Mouse (Mus musculus) adrenal gland, adult 2 months (tissue): ENCODE data around the gene Cks2. TPM values are rescaled to one million over a fixed set of nuclear protein-coding genes. Genes with fewer than 3 reads are reported as not detected.
A peak's percentile ranks its signal among the peaks of the same experiment; 100 is the strongest.

Source experiments
- DNase-seq: peaks from one replicate; pipeline ENCODE4 v3.0.0; 2021
- polyA plus RNA-seq: library from polyadenylated mRNA; depleted of rRNA; stranded (reverse); fragments of >200 nt; gene quantifications from 2 replicates; pipeline ENCODE4 v1.2.3, GENCODE M21; 2012; rRNA removed
- total RNA-seq, 2 experiments: library from RNA; stranded (reverse); gene quantifications; 2 replicates each; pipeline ENCODE4 v1.2.3; 2021

The Cks2 gene
- total and polyA plus RNA-seq, 3 experiments = 6.9 to 7.2 (median 6.9) TPM

DNA sequence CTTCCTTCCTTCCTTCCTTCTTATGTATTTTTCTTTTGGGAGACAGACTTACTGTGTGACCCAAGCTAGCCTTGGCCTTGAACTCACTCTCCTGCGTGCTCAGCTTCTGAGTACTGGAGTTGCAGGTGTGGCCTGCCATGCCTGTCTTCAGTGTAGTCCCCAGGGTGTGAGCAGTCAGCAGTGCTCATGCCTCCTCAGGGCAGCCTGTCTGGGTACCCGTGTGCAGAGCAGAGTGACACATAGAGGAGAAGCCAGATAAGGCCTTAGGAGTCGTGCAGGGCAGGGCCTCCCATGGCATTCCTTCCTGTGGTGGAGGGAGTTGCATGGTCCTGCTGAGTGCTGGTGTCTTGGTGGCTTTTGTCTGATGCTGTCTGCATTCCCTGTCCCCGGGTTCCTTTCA, 34.3 kb downstream of the Cks2 start:
- DNase-seq = no peak

DNA sequence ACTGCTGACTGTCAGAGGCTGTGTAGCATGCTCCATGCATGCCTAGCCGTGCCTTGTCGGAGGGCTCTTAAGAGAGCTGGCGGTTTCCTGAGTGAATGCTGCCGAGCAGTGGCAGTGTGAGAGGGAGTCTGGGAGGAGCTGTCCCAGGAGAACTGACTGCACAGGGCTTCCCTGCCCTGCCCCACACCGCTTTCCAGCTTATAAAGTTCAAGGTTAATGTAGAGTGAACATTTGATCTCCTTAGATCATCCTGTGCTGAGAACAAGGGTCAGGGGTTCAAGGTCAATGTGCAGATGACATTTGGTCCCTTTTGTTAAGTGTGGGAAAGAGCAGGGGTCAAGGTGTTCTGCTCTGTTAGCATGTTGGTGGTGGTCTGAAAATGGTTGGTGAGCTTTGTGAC, 36.0 kb downstream of the Cks2 start:
- peak; percentile 52 for DNase-seq

DNA sequence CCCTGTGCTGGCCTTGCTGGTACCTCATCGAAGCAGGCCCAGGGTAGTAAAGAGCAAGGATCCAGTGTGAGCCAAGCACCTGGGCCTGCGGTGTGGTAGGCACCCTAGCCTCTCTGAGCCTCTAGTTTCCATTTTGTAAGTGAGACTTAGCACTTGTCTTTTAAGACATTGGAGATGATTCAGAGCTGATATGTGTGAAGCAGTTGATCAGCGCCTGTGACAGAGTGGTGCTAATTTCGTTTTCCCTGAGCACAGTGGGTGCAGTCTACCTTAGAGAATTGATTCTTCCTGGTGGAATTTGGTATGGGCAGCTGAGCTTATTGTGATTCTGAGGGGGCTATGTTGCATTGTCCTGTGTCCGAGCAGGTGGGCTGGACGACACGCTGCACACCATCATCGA, 36.6 kb downstream of the Cks2 start:
- no peak for DNase-seq

DNA sequence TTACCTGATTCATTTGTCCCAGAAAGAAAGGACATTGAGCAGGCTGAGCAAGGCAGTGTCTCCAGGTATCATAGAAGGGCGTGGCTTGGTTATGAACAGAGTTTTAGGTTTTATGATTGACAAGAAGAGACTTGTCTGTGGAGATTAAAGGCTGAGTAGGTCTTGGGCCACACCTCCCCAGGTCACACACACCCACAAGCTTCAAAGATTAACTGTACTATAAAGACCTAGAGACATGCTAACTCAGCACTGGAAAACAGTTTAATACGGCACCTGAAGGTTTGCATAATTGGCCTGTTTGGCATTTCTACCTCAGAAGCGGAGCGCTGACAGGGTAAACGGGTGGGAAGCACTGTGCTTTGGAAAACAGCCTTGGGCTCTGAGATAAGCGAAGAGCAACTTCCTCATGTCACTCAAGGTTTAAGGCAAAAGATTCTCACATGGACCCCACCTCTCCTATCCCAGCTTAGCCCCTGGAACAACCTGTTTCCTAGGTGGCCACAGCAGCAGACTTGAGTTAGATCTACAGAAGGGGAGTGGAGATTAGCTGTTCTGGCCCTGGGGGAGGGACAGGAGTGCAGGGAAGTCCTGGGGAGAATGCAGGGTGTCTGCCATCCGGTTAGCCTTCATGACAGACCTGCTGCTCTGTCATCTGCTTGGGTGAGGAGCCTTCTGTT, 40.4 kb downstream of the Cks2 start:
- DNase-seq = no peak

DNA sequence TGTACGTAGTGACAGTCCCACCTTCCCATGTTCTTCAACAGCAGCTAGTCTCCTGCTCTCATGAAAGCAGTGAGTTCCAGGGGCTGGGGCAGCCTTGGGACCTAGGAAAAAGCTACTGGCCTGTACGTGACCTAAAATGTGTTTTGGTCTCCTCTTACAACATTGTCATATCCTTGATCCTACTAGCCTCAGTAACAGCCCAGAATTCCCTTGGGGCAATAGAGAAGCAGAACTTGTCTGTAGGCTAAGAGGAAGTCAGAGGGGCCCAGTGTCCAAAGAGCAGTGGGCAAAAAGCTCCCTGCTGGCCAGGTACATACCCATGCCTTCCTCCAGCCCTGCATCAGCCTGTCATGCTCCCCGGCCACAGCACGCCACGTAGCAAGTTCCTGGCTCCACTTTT, 41.9 kb downstream of the Cks2 start:
- DNase-seq = no peak

DNA sequence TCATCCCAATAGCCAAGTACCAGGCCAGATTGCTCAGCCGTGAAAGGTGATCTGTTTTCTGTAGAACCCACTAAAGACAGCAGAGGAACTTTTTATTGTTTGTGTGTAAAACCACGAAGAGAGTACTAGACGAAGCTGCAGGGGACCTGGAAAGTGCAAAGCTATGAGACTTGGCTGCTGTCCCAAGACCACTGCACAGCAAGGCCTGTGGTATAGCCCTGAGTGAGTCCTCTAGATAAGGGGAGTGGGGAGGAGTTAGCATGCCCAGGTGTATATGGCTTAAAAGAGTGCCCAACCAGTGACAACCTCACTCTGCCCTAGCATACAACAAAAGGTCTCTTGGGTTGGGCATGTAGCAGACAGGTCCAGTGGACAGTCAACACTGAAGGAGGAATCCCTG, 43.7 kb downstream of the Cks2 start:
- DNase-seq = no peak

DNA sequence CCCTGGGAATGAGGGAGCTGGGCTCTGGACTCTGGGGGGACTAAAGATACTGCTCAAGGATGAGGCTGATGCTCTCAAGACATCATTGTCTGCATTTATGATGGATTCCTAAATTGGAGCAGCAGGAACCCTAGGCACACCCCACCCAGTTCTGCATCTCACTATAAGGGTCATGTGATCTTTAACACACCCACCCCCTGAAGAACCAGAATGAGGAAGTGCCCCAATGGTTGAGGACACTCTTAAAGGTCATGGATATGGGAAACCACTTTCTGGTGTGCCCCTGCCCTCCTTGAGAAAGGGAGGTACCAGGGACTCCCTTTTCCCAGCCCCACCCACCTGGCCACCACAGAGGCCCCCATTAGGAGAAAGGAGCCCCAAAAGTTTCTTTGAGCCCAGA, 51.4 kb downstream of the Cks2 start:
- no peak for DNase-seq

DNA sequence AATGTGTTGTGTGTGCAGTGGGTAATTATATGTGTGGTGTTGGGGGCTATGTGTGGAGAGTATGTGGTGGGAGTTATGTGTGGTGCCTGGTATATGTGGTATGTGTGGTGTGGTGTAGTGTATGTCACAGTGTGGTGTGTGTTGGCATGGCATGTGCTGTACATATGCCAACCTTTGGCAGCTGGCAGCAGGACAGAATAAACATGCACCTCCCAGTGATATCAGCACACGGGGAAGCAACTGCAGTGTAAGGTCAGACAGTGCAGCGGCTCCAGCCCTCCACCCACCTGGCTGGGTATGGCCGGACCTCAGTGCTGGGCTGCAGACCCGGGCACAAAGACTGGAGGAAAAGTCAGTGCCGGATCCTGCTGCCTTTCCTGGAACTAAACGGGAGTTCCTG, 52.4 kb downstream of the Cks2 start:
- DNase-seq = no peak

DNA sequence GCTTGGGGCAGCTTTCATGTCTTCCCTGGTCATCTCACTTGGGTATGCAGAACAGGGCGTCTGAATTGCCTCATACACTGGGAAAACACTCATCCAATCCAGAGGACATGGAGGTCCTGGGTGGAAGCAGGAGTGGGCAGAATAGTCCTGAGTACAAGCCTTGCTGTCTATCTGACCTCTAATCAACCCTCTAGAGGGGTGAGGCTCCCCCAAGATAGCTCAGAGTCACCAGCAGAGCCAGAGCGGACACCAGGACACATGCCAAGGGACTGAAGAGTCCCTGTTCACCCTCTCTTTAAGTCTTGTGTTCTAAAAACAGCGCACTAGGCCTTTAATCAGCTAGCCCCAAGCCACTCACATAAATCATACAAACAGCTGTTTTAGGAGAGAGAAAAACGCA, 52.9 kb downstream of the Cks2 start:
- no peak for DNase-seq

DNA sequence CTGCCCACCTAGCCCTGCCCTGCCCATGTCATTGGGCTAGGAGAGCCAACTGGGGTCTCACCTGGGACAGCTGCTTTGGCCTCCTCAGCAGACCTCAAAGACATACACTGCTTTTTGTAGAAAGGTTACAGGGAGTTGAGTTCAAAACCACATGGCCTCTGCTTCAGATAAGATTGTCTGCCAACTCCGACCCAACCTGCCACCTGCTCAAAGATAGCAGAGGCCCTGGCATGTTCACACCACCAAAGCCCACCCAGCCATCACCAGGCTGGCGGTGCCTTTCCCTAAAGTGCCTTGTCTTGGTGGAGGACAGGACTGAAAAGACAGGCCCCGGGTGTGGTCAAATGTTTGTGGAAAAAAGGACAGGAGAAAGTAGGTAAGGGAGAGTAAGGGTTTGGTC, 53.3 kb downstream of the Cks2 start:
- no peak for DNase-seq

Other genes with a start within 250 kb of the Cks2 start
- 10 to 100 TPM; 13.3 to 24.5 TPM for gene S1pr3, start 236.6 kb upstream of the Cks2 start, total RNA-seq
- gene S1pr3, start 236.6 kb upstream of the Cks2 start, polyA plus RNA-seq = 6.3 and 6.6 TPM in 2 replicates
- 1 to 10 TPM in 1 of 2 experiments, under 1 TPM in 1; 0.98 to 1.5 TPM for gene Shc3, start 75.8 kb upstream of the Cks2 start, total RNA-seq
- gene Shc3, start 75.8 kb upstream of the Cks2 start, polyA plus RNA-seq = 1.4 TPM in 2 replicates
- 10 to 100 TPM; 18.0 to 26.4 TPM for gene Secisbp2, start 6.5 kb downstream of the Cks2 start, total RNA-seq
- 16.9 and 18.3 TPM in 2 replicates for gene Secisbp2, start 6.5 kb downstream of the Cks2 start, polyA plus RNA-seq
- 10 to 100 TPM; 14.6 to 15.1 TPM for gene Sema4d, start 148.5 kb downstream of the Cks2 start, total RNA-seq
- 13.3 and 13.7 TPM in 2 replicates for gene Sema4d, start 148.5 kb downstream of the Cks2 start, polyA plus RNA-seq
- gene Gadd45g, start 201.4 kb downstream of the Cks2 start, total RNA-seq = 10 to 100 TPM; 41.0 to 57.6 TPM
- gene Gadd45g, start 201.4 kb downstream of the Cks2 start, polyA plus RNA-seq = 20.8 and 30.2 TPM in 2 replicates